Mouse (Mus musculus): ENCODE data around the gene Dusp12. TPM values are rescaled to one million over a fixed set of nuclear protein-coding genes. Genes with fewer than 3 reads are reported as not detected.

Gene Dusp12
- polyA plus RNA-seq, 1 experiment = 32.4 TPM

DNA sequence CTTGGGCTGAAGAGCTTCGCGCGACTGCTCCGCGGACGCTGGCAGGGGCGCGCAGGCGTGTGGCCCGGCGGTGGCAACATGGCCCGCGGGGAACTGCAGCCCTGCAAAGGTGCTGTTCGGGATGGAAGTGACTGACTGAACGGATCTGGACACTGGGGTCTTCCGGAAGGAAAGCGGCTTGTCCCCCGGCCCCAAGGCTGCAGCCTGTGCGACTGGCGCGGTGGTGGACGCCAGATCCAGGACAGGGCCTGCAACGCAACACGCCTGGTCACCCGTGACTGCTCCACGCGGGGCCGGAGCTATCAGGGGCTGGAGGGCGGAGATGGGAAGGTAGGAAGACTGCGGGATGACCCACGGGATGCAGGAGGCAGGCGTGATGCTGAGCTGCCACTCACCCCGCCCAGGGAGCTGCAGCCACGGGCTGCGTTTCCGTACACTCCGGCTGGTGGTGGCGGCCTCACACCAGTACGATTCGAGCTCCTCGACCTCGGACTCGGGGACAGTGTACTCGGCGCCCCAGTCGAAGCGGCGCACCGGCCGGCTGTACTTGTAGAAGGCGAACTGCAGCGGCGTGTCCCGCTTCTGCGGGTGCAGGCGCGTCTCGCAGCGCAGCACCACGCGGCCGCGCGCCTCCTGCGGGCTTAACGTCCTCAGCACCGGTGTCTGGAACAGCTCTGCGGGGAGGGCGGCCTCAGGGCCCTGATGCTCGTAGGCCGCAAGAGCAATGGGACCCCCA is 22.3 kb upstream of the Dusp12 start:
- H3K27ac ChIP-seq (ENCODE audit: insufficient read depth, low read length) = peak overlapping the region; percentile 38
- WGBS = under 1% methylated on average over 71 of the region's 71 CpGs
- no peaks in the 10 kb centered on the region for H3K4me1 ChIP-seq (ENCODE audit: control insufficient read depth, insufficient read depth, low read length)
- TF ChIP-seq POLR2A (IDR thresholded peaks at IDR 0.05; ENCODE audit: borderline replicate concordance, insufficient read depth, low read length) (no peak), CTCF (IDR thresholded peaks at IDR 0.05; ENCODE audit: borderline replicate concordance, insufficient read depth, low read depth, low read length) (no peak)
- no peaks in the 10 kb centered on the region for H3K27me3 ChIP-seq (ENCODE audit: control insufficient read depth, insufficient read depth, low read length)
- peak; percentile 58 to 72 for DNase-seq
- H3K4me3 ChIP-seq (replicated peaks; ENCODE audit: insufficient read depth, low read depth, low read length) = peak overlapping the region; percentile 73

DNA sequence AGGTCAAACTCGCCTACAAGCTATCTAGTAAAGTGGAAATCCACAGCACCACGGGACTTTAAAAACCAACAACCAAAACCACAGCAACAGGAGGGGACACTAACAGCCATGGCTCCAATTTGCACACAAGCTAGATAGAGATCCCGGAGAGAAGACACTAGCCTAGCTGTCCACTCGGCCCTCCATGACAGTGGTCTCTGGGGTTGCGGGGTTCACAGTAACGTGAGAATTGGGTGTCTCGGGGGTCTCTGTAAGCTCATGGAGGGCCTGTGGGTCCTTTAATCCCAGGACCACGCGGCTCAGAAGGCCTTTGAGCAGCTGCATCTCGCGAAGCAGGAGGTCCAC is 21.7 kb upstream of the Dusp12 start:
- DNase-seq = no peak
- Histone ChIP-seq H3K27ac (ENCODE audit: insufficient read depth, low read length) (no peak overlapping the region), H3K4me1 (ENCODE audit: control insufficient read depth, insufficient read depth, low read length) (no peaks in the 10 kb centered on the region), H3K4me3 (replicated peaks; ENCODE audit: insufficient read depth, low read depth, low read length) (peak overlapping the region; percentile 73), H3K27me3 (ENCODE audit: control insufficient read depth, insufficient read depth, low read length) (no peaks in the 10 kb centered on the region)
- WGBS = 21% methylated on average over 11 of the region's 11 CpGs
- no peak for TF ChIP-seq POLR2A (IDR thresholded peaks at IDR 0.05; ENCODE audit: borderline replicate concordance, insufficient read depth, low read length)
- TF ChIP-seq CTCF (IDR thresholded peaks at IDR 0.05; ENCODE audit: borderline replicate concordance, insufficient read depth, low read depth, low read length) = no peak

GRCm38 (mm10) chr1:170903485-170903884 is 18.1 kb upstream of the Dusp12 start:
- H3K4me3 ChIP-seq (replicated peaks; ENCODE audit: insufficient read depth, low read depth, low read length) = no peak overlapping the region
- TF ChIP-seq POLR2A (IDR thresholded peaks at IDR 0.05; ENCODE audit: borderline replicate concordance, insufficient read depth, low read length) (no peak), CTCF (IDR thresholded peaks at IDR 0.05; ENCODE audit: borderline replicate concordance, insufficient read depth, low read depth, low read length) (no peak)
- DNase-seq = no peak
- no peaks in the 10 kb centered on the region for H3K27me3 ChIP-seq (ENCODE audit: control insufficient read depth, insufficient read depth, low read length)
- no peak overlapping the region for H3K27ac ChIP-seq (ENCODE audit: insufficient read depth, low read length)
- 85% methylated on average over 5 of the region's 5 CpGs for WGBS
- no peaks in the 10 kb centered on the region for H3K4me1 ChIP-seq (ENCODE audit: control insufficient read depth, insufficient read depth, low read length)

- H3K4me3 ChIP-seq (replicated peaks; ENCODE audit: insufficient read depth, low read depth, low read length) = peak overlapping the region; percentile 6
- DNase-seq = peak; percentile 75 to 85
- TF ChIP-seq CTCF (IDR thresholded peaks at IDR 0.05; ENCODE audit: borderline replicate concordance, insufficient read depth, low read depth, low read length) (peak; percentile 77), POLR2A (IDR thresholded peaks at IDR 0.05; ENCODE audit: borderline replicate concordance, insufficient read depth, low read length) (no peak)
- 30% methylated on average over 10 of the region's 10 CpGs for WGBS
- H3K4me1 ChIP-seq (ENCODE audit: control insufficient read depth, insufficient read depth, low read length) = no peaks in the 10 kb centered on the region
- no peak overlapping the region for H3K27ac ChIP-seq (ENCODE audit: insufficient read depth, low read length)
- no peaks in the 10 kb centered on the region for H3K27me3 ChIP-seq (ENCODE audit: control insufficient read depth, insufficient read depth, low read length)
Measured at GRCm38 (mm10) chr1:170901536-170902238, 16.3 kb upstream of the Dusp12 start.

DNA sequence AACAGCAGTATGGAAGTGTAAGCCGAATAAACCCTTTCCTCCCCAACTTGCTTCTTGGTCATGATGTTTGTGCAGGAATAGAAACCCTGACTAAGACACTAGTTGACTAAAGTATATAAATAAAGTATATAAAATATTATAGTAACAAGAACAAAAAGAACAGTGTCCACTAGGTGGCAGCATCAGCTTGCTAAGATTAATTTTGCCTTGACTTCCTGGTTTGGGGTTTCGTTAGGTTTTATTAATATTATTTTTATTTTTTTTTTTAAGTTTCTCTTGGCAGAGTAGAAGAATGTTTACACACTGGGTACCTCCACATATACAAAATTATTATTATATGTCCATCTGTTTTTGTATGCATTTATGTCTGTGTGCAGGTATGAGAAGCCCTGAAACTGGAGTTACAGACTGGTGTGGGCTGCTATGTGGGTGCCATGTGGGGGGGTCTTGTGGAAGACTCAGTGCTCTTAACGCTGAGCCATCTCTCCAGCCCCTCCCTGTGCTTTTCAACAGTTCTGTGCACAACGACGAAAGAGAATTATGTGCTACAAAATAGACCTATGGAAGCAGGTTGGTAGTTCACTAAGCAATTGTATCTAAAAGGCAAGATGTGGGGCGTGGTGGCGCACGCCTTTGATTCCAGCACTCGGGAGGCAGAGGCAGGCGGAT is 15.6 kb upstream of the Dusp12 start:
- Histone ChIP-seq H3K27ac (ENCODE audit: insufficient read depth, low read length) (no peak overlapping the region), H3K4me3 (replicated peaks; ENCODE audit: insufficient read depth, low read depth, low read length) (peak overlapping the region; percentile 1), H3K4me1 (ENCODE audit: control insufficient read depth, insufficient read depth, low read length) (no peaks in the 10 kb centered on the region), H3K27me3 (ENCODE audit: control insufficient read depth, insufficient read depth, low read length) (no peaks in the 10 kb centered on the region)
- WGBS = 31% methylated on average over 10 of the region's 10 CpGs
- DNase-seq = peak in 1 of 2 experiments; percentile 36
- TF ChIP-seq POLR2A (IDR thresholded peaks at IDR 0.05; ENCODE audit: borderline replicate concordance, insufficient read depth, low read length) (no peak), CTCF (IDR thresholded peaks at IDR 0.05; ENCODE audit: borderline replicate concordance, insufficient read depth, low read depth, low read length) (peak; percentile 37; the same call in 1 of the 2 replicates)

DNA sequence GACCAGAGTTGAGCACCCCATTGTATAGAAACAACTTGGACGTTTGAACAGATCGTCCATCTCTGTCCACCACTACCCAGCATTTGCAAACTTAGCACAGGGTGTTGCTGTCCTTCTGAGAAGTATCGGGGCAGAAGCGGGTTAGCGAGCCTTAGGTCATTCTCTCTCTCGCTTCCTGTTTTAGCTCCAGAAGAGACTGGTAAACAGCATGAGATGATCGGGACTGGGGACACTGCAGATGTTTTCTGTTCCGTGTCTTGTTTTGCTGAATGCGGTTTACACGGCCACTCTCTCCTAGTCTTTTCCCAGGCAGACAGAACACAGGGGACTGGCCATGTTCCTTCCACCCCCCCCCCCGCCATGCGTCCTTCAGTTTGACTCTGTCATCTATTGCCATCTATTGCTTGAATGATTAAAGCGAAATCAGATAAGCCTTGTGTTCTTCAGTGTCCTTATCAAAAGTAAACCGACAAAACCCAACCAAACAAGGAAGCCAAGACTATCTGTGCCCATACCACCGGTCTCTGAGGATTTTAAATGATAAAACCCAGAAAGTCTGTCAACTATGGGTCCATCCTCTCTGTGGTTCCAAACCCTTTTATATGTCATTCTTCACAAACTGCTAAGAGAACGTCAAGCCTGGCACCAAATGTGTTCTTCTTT is 13.2 kb upstream of the Dusp12 start:
- no peak overlapping the region for H3K27ac ChIP-seq (ENCODE audit: insufficient read depth, low read length)
- no peak for TF ChIP-seq CTCF (IDR thresholded peaks at IDR 0.05; ENCODE audit: borderline replicate concordance, insufficient read depth, low read depth, low read length)
- no peak for TF ChIP-seq POLR2A (IDR thresholded peaks at IDR 0.05; ENCODE audit: borderline replicate concordance, insufficient read depth, low read length)
- no peaks in the 10 kb centered on the region for H3K4me1 ChIP-seq (ENCODE audit: control insufficient read depth, insufficient read depth, low read length)
- no peak for DNase-seq
- 76% methylated on average over 16 of the region's 16 CpGs for WGBS
- no peak overlapping the region for H3K4me3 ChIP-seq (replicated peaks; ENCODE audit: insufficient read depth, low read depth, low read length)
- no peaks in the 10 kb centered on the region for H3K27me3 ChIP-seq (ENCODE audit: control insufficient read depth, insufficient read depth, low read length)

GRCm38 (mm10) chr1:170896651-170897281 is 11.4 kb upstream of the Dusp12 start:
- Histone ChIP-seq H3K27ac (ENCODE audit: insufficient read depth, low read length) (no peak overlapping the region), H3K4me3 (replicated peaks; ENCODE audit: insufficient read depth, low read depth, low read length) (no peak overlapping the region), H3K27me3 (ENCODE audit: control insufficient read depth, insufficient read depth, low read length) (no peaks in the 10 kb centered on the region), H3K4me1 (ENCODE audit: control insufficient read depth, insufficient read depth, low read length) (no peaks in the 10 kb centered on the region)
- DNase-seq = no peak
- TF ChIP-seq POLR2A (IDR thresholded peaks at IDR 0.05; ENCODE audit: borderline replicate concordance, insufficient read depth, low read length) = no peak
- TF ChIP-seq CTCF (IDR thresholded peaks at IDR 0.05; ENCODE audit: borderline replicate concordance, insufficient read depth, low read depth, low read length) = no peak
- WGBS = 79% methylated on average over 5 of the region's 5 CpGs

Measured in cerebellum, adult 2 months (tissue).